Mouse (Mus musculus): ENCODE results near the gene Phf23.
"Not testable (repeated sequence)": the region's sequence is repeated elsewhere in the genome, so short reads cannot be mapped to it uniquely, and the experiment has no call there.

Phf23 gene

DNA sequence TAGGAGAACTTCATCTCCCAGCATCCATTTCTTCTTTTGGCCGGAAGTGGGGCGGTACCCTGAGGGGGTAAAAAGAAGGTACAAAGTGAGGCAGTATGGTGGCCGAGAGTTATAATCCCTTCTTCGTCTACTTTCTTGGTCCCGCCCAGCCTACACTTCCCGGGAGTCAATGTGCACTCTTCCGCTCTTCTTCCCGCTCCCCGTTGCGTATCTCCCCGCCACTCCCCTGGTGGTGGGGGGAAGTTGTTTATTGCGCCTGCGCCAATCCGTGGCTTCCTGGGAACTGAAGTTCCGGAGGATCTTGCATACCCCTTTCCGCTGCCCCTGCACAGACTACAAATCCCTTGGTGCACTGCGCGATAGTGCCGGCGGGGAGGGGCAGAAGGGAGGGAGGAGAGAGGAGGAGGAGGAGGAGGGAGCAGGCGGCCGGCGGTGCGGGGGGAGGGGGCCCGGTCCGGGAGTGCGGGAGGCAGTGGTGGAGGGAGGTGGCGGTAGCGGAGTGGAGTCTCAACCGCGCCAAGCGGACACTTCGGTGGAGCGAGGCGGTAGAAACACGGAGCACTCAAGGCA lies at the start of gene Phf23:
Gene Phf23 (plus strand): TSS at position 387 of the 570 bp plus-strand sequence.
- peak; percentile 97 for DNase-seq (ENCODE audit: low spot score)

DNA sequence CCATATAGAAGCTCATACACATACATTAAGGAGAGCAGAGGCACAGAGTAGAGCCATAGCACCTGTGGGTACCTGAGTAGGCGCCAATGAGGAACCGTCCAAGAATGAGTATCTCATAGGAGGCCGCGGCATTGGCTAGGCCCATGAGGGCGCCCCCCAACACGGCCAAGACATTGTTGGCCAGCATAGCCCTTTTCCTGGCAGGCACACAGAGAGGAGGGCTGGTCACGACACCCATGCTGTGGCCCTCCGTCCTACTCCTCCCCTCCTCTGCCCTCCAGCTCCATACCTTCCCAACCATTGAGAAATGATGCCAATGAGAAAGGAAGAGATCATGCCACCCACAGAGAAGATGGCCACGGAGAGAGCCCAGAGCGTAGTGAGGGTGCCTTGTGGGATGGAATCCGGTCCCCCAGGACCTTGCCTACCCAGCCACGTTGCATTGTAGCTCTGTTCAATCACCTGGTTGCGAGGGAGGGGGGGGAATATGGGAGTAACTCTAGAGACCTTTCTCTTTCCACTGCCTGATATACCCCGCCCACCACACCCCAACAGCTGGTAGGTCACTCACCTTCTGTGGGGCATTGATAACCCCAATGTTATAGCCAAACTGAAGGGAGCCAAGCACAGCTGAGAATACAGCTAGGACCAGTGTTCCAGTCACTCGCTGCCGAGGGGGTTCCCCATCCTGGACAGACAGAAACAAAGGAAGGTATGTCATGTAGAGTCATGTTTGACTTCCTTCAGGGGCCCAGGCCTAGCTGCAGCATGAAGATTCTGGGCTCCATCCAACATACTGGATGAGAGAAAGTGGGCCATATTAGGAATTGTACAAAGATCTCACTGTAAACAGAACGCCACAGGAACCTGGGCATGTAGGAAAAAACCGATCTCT lies 49.3 kb upstream of the Phf23 start:
- no peak for DNase-seq (ENCODE audit: low spot score)

DNA sequence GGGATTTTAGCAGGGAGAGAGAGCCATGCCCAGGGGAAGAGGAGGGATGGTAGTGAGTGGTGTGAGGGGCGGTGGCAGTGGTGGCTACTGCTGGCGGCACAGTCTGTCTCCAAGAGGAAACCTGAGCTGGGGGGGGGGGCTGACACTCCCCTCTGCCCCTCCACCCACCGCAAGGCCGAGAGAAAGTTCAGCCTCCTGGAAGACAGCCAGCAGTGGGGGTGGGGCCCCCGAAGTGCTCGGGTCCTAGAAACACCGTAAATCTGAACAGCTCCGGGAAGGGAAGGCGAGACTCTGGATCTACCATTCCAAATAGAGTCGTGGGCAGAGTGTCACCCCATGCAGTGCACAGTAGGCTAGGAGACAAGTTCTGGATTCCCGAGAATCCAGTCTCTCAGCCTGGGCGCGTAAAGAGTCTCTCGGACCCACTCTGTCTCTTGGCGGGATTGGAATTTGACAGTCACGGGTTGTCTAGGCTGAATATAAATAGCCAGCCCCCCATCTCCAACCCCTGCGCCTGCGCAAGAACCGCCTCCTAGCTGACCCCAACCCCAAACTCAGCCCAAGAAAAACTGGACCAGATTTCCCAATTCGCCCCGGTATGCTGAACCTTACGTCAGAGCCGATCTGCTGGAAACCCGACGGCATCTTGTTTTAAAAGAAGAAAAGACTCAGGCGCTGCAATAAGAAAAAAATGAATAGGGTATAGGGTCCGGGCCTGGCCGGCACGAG lies 48.1 kb upstream of the Phf23 start:
- peak; percentile 80 for DNase-seq (ENCODE audit: low spot score)

DNA sequence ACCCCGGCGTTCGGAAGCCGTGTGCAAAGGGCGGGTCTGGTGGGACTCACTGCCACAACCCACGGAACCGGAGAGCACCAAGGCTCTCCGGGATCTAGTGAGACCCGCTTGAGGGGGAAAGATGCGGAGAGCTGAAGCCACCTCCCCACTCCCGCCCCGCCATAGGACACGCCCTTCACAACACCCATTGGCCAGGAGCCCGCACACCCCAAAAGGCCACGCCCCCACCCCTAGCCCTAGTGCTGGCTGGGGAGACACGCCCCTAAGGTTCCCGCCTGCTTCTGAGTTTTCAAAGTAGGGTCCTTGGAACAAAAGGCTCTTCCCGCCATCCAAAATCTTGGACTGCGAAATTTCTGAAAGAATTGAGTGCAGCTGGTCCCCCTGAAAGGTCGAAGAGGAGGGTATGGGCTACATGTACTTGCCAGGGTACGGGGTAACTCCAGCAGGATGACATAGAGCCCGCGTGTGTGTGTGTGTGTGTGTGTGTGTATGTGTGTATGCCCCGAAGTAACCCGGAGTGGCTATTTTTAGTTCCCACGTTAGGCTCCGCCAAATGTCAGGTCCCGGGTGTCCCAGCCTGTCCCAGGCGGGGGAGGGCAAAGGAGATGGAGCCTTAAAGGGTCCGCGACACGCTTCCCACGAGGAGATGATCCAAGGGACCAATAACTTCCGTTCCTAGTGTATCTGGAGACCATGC lies 47.4 kb upstream of the Phf23 start, which contains the start of gene Slc2a4:
Gene Slc2a4 (minus strand): TSS at position 123 of the 697 bp plus-strand sequence.
- DNase-seq (ENCODE audit: low spot score) = peak; percentile 98

DNA sequence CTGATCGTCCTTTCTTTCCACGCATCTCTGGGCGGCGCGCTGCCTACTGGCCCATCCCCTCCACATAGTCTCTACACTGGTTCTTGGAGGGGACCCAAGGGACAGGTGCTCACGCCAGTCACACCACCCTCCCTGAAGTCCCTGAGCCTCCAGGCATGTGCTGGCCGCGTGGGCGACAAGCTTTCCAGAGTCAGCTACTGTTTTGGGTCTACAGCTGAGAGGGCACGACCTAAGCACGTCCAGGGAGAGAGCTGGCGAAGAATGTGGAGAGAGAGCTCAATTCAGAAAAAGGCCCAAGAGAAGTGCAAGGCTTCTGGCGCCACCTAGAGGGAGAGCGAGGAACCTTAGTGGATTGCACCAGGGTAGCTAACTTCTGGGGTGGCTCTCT lies 46.8 kb upstream of the Phf23 start:
- DNase-seq (ENCODE audit: low spot score) = peak; percentile 93

DNA sequence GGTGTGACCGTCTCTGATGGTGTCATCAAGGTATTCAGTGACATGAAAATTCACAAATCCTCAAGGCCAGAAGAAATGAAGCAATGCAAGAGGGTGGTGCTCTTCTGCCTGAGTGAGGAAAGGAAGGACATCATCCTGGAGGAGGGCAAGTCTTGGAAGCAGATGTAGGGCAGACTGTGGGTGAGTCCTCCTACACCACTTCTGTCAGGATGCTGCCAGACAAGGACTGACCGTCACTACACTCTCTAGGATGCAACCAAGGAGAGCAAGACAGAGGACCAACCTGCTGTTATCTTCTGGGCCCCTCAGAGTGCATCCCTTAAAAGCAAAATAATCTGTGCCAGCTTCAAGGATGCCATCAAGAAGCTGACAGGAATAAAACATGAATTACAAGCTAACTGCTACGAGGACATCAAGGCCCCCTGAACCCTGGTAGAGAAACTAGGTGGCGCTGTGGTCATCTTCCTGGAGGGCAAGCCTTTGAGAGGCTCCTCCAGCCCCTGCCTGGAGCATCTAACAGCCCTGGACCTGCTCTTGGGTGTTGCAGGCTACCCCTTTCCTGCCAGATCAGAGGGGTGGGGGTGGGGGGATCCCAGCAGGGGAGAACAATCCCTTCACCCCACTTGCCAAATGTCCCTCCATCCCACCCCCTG lies 44.6 kb upstream of the Phf23 start:
- peak; percentile 67 for DNase-seq (ENCODE audit: low spot score)

DNA sequence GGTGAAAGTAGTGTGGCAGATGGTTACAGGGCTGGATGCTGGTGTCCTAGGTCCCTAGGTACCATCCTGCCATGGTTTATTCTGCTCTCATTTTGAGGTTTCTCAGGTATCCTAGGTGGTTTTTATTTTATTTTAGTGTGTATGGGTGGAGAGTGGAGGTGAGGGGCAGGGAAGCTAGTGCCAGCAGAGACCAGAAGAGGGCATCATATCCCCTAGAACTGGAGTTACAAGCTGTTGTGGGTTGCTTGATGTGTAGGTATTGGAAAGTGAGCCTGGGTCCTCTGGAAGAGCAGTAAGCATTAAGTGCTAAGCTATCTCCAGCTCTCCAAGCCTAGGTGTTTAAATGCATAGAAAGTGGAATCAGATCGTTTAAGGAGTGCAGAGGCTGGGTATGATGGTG lies 43.3 kb upstream of the Phf23 start:
- DNase-seq (ENCODE audit: low spot score) = no peak

DNA sequence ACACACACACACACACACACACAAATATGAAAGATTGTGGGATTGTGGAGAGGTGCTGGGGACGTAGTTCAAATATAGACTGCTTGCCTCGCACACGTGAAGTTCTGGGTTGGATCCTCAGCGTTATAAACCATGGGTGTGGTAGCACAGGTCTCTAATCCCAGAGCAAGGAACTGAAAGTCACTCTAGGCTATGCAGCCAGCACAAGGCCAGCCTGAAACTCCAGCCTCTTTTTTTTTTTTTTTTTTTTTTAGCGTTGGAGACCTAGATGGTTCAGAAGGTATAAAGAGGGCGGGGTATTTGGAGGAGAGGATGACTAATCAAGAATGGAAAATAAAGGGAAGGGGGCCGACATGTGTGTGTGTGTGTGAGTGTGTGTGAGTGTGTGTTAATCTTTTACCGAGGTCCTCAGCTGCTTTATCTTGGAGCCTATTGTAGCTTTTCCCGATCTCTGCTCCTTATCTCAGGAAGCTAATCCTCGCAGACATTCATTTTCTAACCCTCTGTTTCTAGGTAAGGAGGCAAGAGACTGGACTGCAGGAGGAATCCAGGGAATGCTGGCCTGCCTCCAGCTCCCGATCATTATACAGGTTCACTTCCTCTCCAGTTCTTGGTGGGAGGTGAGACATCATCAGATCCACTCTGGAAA lies 42.2 kb upstream of the Phf23 start:
- DNase-seq (ENCODE audit: low spot score) = no peak

DNA sequence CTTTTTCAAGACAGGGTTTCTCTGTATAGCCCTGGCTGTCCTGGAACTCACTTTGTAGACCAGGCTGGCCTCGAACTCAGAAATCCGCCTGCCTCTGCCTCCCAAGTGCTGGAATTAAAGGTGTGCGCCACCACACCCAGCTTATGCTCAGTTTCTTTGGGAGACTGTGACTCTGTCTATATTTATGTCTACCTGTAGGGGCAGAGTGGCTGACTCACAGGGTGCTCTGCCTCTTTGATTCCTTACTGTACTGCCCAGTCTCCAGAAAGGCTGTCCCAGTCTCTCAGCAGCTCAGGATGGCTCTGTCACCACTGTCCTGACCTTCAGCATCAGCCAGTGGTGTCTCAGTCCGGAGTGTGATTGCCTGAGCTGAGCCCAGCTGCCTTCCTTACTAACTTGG lies 40.0 kb upstream of the Phf23 start:
- not testable (repeated sequence) for DNase-seq (ENCODE audit: low spot score)

DNA sequence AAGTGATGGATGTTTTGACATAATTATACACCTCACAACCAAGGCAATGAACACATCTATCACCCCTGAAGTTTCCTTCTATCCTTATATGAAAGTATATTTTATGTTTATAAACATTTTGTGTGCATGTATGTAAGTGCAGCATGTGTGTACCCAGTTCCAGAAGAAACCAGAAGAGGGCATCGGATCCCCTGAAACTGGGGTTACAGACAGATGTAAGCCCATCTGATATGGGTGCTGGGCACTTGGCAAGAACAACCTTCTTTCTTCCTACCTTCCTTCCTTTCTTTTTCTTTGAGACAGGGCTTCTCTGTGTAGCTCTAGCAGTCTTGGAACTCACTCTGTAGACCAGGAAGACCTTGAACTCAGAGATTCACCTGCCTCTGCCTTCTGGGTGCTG lies 39.4 kb upstream of the Phf23 start:
- no peak for DNase-seq (ENCODE audit: low spot score)

DNA sequence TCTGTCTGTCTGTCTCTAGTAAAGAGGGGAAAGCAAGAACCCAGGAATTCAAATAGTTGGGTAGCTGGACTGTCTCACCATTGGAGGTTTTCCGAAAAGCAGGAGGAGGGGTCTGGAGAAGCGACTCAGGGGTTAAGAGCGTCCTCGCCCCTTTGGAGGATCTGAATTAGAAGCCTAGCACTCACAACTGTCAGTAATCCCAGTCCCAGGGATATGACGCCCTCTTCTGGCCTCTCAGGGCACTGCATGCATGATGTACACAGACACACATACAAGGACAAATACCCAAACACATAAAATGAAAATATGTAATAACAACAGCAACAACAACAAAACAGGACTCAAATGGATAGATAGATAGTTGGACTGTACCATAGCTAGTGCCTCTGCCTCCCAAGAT lies 35.0 kb upstream of the Phf23 start:
- DNase-seq (ENCODE audit: low spot score) = no peak

DNA sequence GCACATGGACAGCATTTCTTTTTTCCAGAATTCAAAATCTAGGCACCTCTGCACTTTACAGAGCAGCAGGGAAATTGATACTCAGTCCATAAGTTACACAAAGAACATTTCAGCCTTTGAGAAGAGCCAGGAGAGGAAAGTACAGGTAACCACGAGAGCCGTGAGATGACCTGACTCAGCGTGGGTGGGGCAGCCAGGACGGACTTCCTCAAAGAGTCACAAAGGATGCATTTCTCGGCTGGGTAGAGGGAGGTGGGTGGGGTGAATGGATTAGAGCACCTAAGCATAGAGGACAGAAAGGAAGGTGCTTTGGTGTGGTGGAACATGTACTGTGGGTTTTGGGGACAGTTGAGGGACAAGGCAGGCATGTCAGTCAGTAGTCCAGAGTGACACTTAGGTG lies 33.7 kb upstream of the Phf23 start:
- DNase-seq (ENCODE audit: low spot score) = no peak

DNA sequence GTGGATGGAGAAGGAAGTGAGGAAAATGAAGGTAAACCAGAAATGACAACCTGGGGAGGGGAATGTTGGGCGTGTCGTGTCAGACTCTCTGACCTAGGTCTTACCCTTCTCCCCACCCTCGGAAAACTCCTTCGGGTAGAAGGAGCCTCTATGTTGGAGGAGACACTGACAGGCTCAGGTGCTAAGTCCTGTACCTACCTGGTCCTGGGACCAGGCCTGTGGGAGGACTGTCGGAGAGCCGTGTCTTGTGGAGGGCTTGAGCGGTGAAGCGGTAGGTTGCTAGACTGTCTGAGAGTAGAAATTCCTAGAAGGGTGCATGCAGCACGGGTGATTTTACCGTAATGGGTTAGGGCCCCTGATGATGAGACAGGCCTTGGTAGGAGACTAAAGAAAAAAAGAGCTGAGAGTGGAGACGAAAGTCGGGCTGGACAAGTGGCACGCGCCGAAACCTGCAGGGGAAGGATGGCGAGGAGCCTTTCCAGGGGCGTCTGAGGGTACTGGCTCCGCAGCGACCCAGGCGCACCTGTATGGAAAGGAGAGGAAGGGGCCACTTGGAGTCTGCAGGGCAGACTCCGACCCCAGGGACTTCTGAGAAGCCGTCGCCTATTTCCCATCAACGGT lies 30.8 kb upstream of the Phf23 start, which contains the start of gene Cldn7:
Gene Cldn7 (plus strand): TSS at position 130 of the 621 bp plus-strand sequence.
- DNase-seq (ENCODE audit: low spot score) = no peak

DNA sequence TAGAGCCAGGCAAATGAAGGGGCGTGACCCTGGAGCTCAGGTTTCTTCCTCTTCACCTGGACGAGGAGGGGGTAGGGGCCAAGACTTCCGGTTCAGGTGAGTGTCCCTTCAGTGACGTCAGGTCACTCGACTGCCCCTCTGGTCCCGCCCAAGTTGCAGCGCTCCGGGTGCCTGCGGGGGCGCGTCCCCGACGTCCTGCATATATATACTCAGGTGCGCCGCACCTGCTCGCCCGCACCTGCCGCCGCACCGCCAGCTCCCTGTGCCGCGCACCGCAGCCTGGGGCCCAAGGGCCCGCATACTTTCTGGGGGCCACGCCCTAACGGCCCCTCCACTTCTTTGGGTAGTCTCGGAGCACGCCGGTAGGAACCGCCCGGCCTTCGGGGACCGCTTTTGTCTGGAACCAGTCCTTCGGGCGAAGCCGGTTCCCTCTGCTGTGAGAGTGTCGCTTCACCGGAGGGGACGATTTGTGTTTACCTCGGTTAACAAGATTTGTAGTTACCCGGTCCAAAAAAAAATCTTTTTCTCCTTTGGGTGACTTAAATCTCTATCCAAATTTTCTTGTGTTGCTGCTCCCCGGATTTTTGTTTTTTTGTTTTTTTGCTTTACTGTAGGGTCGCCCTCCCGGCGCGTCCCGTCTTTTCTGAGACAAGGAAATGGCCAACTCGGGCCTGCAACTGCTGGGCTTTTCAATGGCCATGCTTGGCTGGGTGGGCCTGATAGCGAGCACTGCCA lies 30.1 kb upstream of the Phf23 start:
- peak; percentile 49 for DNase-seq (ENCODE audit: low spot score)

DNA sequence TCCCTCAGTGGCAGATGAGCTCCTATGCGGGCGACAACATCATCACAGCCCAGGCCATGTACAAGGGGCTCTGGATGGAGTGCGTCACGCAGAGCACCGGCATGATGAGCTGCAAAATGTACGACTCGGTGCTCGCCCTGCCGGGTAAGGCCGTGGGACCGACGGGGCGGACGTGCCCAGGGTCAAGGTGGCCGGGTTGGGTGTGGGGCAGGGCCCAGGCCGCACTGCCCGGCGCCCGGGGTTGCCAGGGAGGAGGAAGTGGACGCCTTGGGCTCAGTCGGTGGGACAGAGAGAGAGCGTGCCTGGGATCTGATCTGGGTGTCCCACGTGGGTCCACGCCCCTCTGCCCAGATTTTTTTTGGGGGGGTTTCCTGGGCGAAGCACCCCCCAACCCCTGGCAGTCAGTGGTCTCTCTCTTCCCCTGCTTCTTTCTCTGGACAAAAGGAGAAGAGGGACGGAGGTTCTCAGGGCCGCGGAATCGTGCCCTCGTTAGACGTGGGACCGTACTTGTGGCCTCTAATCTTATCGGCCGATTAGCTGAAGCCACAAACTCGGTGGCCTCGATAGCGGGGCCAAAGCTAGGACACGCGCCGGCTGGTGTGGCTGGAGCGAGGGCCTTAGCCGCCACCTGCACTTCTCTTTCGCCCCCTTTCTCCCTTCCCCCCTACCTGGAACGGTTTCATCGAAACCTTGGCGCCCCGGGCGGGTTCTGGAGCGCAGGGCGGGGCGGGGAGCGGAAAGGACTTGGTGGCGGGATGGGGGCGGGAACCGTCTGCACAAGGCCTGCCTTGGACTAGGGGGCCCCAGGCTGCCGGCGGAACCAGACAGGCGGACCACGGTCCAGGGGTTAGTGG lies 29.3 kb upstream of the Phf23 start:
- peak; percentile 78 for DNase-seq (ENCODE audit: low spot score)

DNA sequence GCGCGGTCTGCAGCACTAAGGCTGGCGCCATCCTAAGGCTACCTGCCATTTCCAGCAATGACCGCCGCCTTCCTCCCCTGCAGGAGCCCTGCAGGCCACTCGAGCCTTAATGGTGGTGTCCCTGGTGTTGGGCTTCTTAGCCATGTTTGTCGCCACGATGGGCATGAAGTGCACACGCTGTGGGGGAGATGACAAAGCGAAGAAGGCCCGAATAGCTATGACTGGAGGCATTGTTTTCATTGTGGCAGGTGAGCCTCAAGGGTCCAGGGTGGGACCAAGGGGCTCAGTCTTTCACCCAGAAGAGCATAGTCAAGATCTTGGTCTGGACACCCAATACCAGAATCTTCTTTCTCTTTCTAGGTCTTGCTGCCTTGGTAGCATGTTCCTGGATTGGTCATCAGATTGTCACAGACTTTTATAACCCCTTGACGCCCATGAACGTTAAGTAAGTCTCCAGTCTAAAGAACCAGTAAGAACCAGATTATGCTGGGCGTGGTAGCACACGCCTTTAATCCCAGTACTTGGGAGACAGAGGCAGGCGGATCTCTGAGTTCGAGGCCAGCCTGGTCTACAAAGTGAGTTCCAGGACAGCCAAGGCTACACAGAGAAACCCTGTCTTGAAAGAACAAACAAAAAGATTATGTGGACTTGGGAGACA lies 28.6 kb upstream of the Phf23 start:
- no peak for DNase-seq (ENCODE audit: low spot score)

DNA sequence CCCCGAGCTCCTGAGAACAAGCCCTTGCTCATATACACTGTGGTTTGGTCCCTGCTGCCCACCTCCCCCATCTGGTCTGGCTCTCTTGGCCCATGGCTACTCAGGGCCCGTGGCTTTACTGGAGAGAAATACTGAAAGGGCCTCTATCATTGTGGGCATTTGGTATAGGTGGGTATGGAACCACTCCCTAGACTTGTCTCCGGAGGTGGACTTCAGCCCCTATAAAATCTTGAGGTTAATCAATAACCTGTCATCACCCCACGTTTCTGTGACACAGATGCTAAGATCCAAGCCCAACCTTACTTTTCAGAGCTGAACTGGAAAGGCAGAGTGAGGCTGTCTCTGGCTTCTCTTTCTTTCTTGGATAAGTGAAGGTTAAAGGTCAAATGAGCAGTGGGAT lies 26.8 kb upstream of the Phf23 start:
- no peak for DNase-seq (ENCODE audit: low spot score)

DNA sequence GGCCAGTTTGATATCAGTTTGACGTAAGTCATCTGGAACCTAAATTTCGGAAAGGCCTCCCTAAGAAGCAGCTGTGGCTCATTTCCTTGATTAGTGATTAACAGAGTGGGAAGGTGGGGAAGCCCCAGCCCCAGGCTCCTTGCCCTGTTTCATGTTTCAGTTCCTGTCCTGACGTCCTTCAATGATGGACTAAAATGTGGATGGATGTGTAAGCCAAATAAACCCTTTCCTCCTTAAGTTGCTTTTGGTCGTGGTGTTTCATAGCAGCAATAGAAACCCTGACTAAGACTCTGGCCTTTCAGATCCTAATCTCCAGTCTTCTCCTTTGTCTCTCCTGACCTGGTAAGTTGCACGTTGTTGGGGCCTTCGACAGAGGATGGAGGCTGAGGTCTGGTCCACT lies 25.4 kb upstream of the Phf23 start:
- DNase-seq (ENCODE audit: low spot score) = no peak

Data from testis, postnatal 10 days (tissue).